Mouse (Mus musculus) lung, postnatal 0 days (tissue): Measurements from ENCODE around the gene Zfp385a.

Experiments
- CTCF ChIP-seq: IDR thresholded peaks from 2 replicates; pipeline ENCODE4 v1.5.1; 2016; ENCODE audit warnings: antibody characterized with exemption, mild to moderate bottlenecking
- EP300 ChIP-seq: IDR thresholded peaks from 2 replicates; pipeline ENCODE4 v1.6.1; 2016; ENCODE audit warnings: antibody characterized with exemption, mild to moderate bottlenecking, control low read depth

DNA sequence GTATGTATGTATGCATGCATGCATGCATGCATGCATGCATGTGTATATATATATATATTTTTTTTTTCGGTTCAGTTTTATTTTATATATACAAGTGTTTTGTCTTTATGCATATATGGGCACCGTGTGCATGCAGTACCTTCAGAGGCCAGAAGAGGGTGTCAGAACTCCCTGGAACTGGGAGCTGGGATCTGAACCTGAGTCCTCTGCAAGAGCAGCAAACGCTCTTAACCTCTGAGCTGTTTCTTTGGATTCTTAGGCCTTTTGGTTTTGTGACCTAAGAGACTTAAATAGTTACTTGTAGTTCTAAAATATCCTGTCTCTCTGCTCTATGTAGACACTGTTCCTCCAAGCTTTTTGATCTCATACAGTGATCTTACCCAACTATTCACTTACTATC is 55.8 kb downstream of the Zfp385a start:
- TF ChIP-seq CTCF (peak; percentile 78), EP300 (no peak)
